Mouse (Mus musculus): ENCODE results near the gene Surf2.

DNA sequence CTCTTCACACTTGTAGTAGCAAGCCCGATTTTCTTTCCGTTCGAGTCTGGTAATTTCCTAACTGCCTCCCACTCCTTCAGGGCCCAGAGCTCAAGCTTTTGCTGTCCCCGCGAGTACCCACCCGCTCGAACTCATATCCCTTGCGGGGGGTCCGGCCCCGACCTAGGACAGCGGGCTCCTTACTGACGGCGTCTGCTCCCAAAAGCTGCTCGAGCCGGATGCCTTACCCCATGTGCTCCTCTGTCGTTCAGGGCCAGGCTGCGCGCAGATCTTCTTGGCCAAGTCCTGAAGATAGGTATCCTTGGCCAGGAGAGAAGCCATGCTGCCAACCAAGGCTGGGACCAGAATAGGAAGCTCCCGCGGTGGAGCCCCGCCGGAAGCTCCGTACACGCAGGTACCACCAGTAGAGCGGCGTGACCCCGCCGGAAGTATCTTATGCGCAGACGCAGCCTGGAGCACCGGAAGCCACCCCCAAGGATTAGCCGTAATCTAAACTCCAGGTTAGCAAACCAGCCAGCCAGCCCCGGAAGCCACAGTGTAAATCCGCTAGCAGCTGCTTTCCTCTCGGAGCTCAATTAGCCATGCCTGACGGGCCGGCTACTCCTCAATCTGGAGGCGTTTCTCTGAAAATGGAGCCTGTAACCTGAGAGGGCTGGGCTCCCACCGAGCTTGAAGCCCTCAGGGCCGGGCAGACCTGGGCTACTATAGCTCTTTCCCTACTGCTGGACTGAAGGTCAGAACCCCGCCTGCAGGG, 13.5 kb upstream of the Surf2 start, which contains the start of gene Surf6:
- TF ChIP-seq GATA1 (IDR thresholded peaks at IDR 0.05; ENCODE audit: borderline replicate concordance, low read length) (no peak), FLI1 (IDR thresholded peaks at IDR 0.05; ENCODE audit: low read length) (peak; percentile 75; the same call in 1 of the 2 replicates)
